Mouse (Mus musculus) intestine, postnatal 0 days (tissue): ENCODE measurements around the gene Nek8. TPM values are rescaled to one million over a fixed set of nuclear protein-coding genes. Genes with fewer than 3 reads are reported as not detected.
"Not testable (repeated sequence)": the region's sequence is repeated elsewhere in the genome, so short reads cannot be mapped to it uniquely, and the experiment has no call there.

Experiments
- ATAC-seq: fragments of 200-750 bp; cut with Nextera tagmentation; 2 replicates; pipeline ENCODE4 v1.8.0; 2017; ENCODE audit warnings: mild to moderate bottlenecking, moderate TSS enrichment, moderate library complexity
- H3K27ac ChIP-seq: fragments of 300-500 bp; sonication (generic); 2 replicates; pipeline ENCODE4 v1.5.1; 2014; ENCODE audit warnings: mild to moderate bottlenecking, low read depth, low read length, moderate library complexity
- H3K27me3 ChIP-seq: fragments of 300-500 bp; sonication (generic); replicated peaks from 2 replicates; pipeline ENCODE4 v1.6.1; 2014; ENCODE audit warnings: low read length, mixed read lengths; ENCODE audit not compliant: control insufficient read depth, insufficient read depth
- H3K36me3 ChIP-seq: fragments of 300-500 bp; sonication (generic); 2 replicates; pipeline ENCODE4 v1.6.1; 2014; ENCODE audit warnings: mild to moderate bottlenecking, moderate library complexity; ENCODE audit not compliant: control insufficient read depth, insufficient read depth
- H3K4me1 ChIP-seq: fragments of 300-500 bp; sonication (generic); replicated peaks from 2 replicates; pipeline ENCODE4 v1.6.1; 2014; ENCODE audit warnings: antibody characterized with exemption, low read length, mixed read lengths; ENCODE audit not compliant: control insufficient read depth, insufficient read depth
- H3K4me2 ChIP-seq: fragments of 300-500 bp; sonication (generic); replicated peaks from 2 replicates; pipeline ENCODE4 v1.6.1; 2014; ENCODE audit warnings: low read depth, mild to moderate bottlenecking, moderate library complexity
- H3K4me3 ChIP-seq: fragments of 300-500 bp; sonication (generic); 2 replicates; pipeline ENCODE4 v1.5.1; 2014; ENCODE audit warnings: low read depth, low read length
- H3K9ac ChIP-seq: fragments of 300-500 bp; sonication (generic); 2 replicates; pipeline ENCODE4 v1.6.1; 2014; ENCODE audit warnings: mild to moderate bottlenecking, low read depth, low read length
- H3K9me3 ChIP-seq: fragments of 300-500 bp; sonication (generic); 2 replicates; pipeline ENCODE4 v1.6.1; 2016; ENCODE audit warnings: mixed run types; ENCODE audit not compliant: control insufficient read depth
- CTCF ChIP-seq: sonication (generic); IDR thresholded peaks from 2 replicates; pipeline ENCODE4 v1.5.1; 2016; ENCODE audit warnings: low read depth, mild to moderate bottlenecking, control low read depth, antibody characterized with exemption, moderate library complexity
- WGBS: fragments of 180-500 bp; shearing (Covaris S2); extraction: QIAGEN DNeasy Blood & Tissue Kit; methylation state at CpG from one replicate; pipeline ENCODE4 v1.1.7; 2014; 5-methylcytosine and 5-hydroxymethylcytosine counted together
- polyA plus RNA-seq: library from polyadenylated mRNA; unstranded; fragments of >200 nt; fragmentation: Nextera tagmentation; extraction: Ambion mirVana; gene quantifications from 2 replicates; pipeline ENCODE4 v1.2.1, GENCODE M21; 2015

The Nek8 gene
- polyA plus RNA-seq, 1 experiment from 2014 or later = 5.8 TPM

DNA sequence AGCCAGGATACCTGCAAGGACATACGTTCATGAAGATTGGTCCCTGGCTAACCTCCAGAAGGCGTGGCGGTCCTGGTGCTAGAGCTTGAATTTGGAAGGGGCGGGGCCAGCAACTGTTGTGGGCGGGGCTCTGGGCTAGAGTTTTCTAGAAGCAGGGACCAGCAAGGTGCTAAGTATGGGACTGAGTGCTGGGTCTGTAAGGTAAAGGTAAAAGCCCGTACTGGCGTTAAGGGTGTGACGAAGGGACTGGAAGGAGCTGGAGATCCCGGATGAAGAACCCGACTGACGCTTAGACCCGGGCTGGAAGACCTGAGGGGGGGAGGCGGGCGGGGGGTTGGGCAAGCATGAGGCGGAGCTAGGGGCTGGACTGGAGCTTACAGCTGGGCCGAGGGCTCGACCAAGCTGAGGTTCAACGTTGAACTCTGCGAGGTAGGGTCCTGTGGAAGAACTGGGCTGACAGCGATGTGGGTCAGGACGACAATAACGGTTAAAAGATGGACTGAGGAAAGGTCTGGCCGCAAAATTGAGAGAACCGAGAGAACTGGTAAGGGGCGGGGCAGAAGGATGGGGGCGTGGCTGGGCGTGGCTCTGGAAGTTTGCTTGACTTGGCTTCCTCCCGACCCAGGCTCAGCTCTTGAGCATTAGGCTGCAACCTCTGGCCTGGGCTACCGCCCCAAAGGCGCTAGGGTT is 18.1 kb upstream of the Nek8 start:
- WGBS = 3% methylated on average over 30 of the region's 30 CpGs
- Histone ChIP-seq H3K4me3 (peak overlapping the region; percentile 57), H3K9ac (peak overlapping the region; percentile 38; the same call in 1 of the 2 replicates), H3K27ac (no peak overlapping the region), H3K36me3 (no peaks in the 10 kb centered on the region), H3K4me2 (peak overlapping the region; percentile 85), H3K27me3 (peaks cover 3% of the 10 kb centered on the region; the same call in 1 of the 2 replicates), H3K9me3 (no peaks in the 10 kb centered on the region), H3K4me1 (peaks cover 7% of the 10 kb centered on the region; the same call in 1 of the 2 replicates)
- no peak for TF ChIP-seq CTCF
- ATAC-seq = peak; percentile 59

DNA sequence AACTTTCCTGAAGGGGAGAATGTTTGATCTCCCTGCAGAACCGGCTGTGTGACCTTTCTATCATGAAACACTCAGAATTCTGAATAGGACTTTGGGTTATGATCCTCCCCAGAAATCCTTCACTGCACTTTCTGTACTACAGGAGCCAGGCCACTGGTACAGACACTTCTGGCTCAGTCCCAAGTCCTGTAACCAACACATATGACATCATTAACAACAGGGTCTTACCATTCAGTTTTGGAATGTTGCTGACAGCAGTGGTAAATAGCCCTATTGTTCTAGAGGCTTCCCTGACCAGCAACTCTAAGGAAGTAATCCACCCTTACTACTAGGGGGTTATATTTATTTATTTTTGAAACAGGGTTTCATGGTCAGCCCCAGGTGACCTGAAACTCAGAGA is 16.6 kb upstream of the Nek8 start, which contains the start of gene Proca1:
Gene Proca1, plus strand, starts transcription at position 280 of the 400 bp plus-strand sequence.
- Histone ChIP-seq H3K36me3 (no peaks in the 10 kb centered on the region), H3K4me3 (peak within 1 kb of the TSS; percentile 57), H3K9me3 (no peaks in the 10 kb centered on the region), H3K4me2 (peak within 1 kb of the TSS; percentile 85), H3K27ac (no peak within 1 kb of the TSS), H3K9ac (no peak within 1 kb of the TSS), H3K4me1 (peaks cover 7% of the 10 kb centered on the region; the same call in 1 of the 2 replicates), H3K27me3 (peaks cover 3% of the 10 kb centered on the region; the same call in 1 of the 2 replicates)
- no peak for ATAC-seq
- TF ChIP-seq CTCF = no peak
- WGBS = 50% methylated on average over 1 of the region's 1 CpGs

DNA sequence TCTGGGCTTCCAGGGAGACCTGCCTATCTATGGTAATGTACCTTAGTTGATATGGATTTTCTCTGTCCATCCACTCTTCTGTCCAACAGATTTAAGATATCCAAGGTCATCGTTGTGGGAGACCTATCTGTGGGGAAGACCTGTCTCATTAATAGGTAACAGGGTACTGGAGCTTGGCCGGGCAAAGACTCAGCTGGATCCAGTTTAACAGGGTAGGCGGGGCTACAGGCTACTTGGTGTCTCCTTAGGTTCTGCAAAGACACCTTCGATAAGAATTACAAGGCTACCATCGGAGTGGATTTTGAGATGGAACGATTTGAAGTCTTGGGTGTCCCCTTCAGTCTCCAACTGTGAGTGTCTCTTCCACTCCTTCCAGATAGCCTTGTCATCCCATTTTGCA is 13.6 kb upstream of the Nek8 start:
- H3K27me3 ChIP-seq = peaks cover 3% of the 10 kb centered on the region; the same call in 1 of the 2 replicates
- peaks cover 7% of the 10 kb centered on the region; the same call in 1 of the 2 replicates for H3K4me1 ChIP-seq
- 40% methylated on average over 6 of the region's 6 CpGs for WGBS
- TF ChIP-seq CTCF = no peak
- H3K36me3 ChIP-seq = no peaks in the 10 kb centered on the region
- no peaks in the 10 kb centered on the region for H3K9me3 ChIP-seq
- H3K27ac ChIP-seq = no peak overlapping the region
- no peak for ATAC-seq
- no peak overlapping the region for H3K9ac ChIP-seq
- peak overlapping the region; percentile 94 for H3K4me2 ChIP-seq
- peak overlapping the region; percentile 68 for H3K4me3 ChIP-seq

DNA sequence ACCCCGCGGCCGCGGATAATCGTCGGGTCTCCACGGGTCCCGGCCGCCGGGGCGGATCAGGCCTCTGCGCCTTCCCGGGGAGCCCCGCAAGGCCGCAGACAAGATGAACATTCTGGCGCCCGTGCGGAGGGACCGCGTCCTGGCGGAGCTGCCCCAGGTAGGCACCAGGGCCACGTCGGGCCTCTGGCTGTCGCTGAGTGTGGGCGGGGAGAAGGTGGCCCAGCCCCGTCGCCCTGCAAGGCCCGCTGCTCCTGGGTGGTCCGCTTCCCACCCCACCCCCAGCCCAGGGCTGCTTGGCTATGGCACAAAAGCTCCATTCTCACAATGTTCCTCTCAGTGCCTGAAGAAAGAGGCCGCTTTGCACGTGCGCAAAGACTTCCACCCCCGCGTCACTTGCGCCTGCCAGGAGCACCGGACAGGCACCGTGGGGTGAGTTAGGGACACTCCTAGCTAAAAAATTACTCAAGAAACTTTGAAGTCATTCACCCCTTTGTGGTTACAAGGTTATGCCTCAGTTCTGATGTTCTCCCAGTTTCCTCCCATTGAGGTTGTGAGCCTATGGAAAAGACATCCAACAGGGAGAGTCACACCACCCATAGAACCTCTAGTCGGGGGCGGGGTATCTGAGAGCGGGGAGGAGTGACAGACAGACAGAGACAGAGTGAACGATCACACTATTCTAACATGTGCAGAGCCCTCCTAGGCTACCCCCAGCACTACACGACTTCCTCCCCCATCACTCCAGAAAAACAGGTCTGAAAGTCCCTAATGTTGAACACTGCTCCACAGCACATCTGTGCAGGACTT is 13.0 kb upstream of the Nek8 start:
- Histone ChIP-seq H3K4me2 (peak overlapping the region; percentile 94), H3K27ac (peak overlapping the region; percentile 85), H3K4me1 (peaks cover 5% of the 10 kb centered on the region; the same call in 1 of the 2 replicates), H3K9me3 (no peaks in the 10 kb centered on the region), H3K27me3 (peaks cover 3% of the 10 kb centered on the region; the same call in 1 of the 2 replicates), H3K36me3 (no peaks in the 10 kb centered on the region), H3K4me3 (peak overlapping the region; percentile 68), H3K9ac (peak overlapping the region; percentile 78)
- WGBS = 1% methylated on average over 38 of the region's 42 CpGs
- no peak for TF ChIP-seq CTCF
- peak; percentile 31 for ATAC-seq

DNA sequence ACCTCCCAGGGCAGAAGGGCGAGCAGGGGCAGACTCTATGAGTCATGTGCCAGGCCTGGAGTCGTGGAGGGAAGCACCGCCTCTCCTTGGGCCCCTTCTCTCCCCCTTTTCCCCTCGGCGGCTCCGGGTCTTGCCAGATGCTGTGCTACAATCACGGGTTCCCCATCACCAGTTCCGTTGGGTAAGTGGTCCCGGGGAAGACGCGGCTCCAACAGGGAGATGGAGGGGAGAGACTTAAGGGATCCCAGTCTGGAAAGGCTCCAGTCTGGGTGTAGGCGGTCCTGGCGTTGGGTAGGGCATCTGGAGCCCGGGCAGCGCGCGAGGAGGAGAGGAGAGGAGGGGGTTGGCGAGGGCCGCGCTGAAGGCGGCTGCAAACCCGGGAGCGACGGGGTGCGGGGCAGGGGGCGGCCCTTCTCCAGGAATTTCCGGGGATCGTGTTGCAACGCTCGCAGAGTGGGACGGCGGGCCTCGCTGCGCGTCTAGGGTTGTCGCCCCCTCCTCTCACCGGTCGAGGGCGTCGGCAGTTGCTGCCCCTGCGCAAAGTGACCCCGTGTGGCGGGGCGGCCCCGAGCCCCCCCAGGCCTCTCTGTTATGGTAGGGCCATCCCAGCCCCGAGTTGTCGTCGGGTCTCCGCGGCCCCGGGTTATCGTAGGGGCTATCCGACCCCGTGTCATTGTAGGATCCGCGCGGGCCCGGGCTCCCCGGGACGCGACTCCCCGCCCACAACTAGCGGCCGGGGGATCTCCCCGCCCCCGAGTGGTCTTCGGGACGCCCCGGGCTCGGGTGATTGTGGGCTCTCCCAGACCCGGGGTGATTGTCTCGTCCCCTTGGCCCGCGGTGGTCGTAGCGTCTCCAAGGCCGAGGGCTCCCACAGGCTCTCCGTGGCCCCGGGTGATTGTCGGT is 12.1 kb upstream of the Nek8 start, which contains the start of gene Rab34:
Gene Rab34, plus strand, starts transcription at position 100 of the 903 bp plus-strand sequence.
- TF ChIP-seq CTCF = no peak
- peak within 1 kb of the TSS; percentile 85 for H3K27ac ChIP-seq
- H3K27me3 ChIP-seq = peaks cover 3% of the 10 kb centered on the region; the same call in 1 of the 2 replicates
- H3K9ac ChIP-seq = peak within 1 kb of the TSS; percentile 78
- peak within 1 kb of the TSS; percentile 68 for H3K4me3 ChIP-seq
- peak within 1 kb of the TSS; percentile 94 for H3K4me2 ChIP-seq
- H3K4me1 ChIP-seq = peaks cover 5% of the 10 kb centered on the region; the same call in 1 of the 2 replicates
- H3K36me3 ChIP-seq = no peaks in the 10 kb centered on the region
- WGBS = 1% methylated on average over 71 of the region's 80 CpGs
- ATAC-seq = peak; percentile 39
- no peaks in the 10 kb centered on the region for H3K9me3 ChIP-seq

DNA sequence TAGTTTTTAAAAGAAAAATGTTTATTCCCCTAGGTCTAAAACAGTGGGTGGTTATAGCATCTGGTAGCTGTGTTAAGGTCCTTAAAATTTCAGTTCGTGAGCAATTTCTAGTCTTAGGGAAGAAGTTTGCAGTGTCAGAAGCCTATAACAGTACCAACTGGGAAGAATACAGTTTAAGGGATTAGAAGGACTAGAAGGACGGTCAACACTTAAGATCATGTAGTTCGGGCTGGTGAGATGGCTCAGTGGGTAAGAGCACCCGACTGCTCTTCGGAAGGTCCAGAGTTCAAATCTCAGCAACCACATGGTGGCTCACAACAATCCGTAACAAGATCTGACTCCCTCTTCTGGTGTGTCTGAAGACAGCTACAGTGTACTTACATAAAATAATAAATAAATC is 8.2 kb upstream of the Nek8 start:
- not testable (repeated sequence) for H3K4me1 ChIP-seq, ATAC-seq, H3K4me2 ChIP-seq, H3K27ac ChIP-seq, H3K4me3 ChIP-seq, H3K9ac ChIP-seq, H3K27me3 ChIP-seq, H3K9me3 ChIP-seq
- 88% methylated on average over 6 of the region's 6 CpGs for WGBS
- H3K36me3 ChIP-seq = peaks cover 15% of the 10 kb centered on the region
